Mouse (Mus musculus) G1E-ER4 (cell line): ENCODE results near the gene Mrpl55. TPM values are rescaled to one million over a fixed set of nuclear protein-coding genes. Genes with fewer than 3 reads are reported as not detected.

Source experiments
- GATA1 ChIP-seq: IDR thresholded peaks from one replicate; pipeline ENCODE4 v1.8.0; 2012; ENCODE audit warnings: low read length, inconsistent platforms
- polyA plus RNA-seq: library from polyadenylated mRNA; stranded (reverse); fragments of >175 nt; gene quantifications from 2 replicates; pipeline ENCODE4 v1.2.3, GENCODE M21; 2012

Mrpl55 gene
- polyA plus RNA-seq, 1 experiment = 44.5 TPM

GRCm38 (mm10) chr11:59243856-59244255, 41.6 kb downstream of the Mrpl55 start:
- no peak for TF ChIP-seq GATA1

GRCm38 (mm10) chr11:59248101-59248500, 45.8 kb downstream of the Mrpl55 start:
- TF ChIP-seq GATA1 = no peak

Other genes with a start within 250 kb of the Mrpl55 start
- gene Hist3h2a, start 247.8 kb upstream of the Mrpl55 start, polyA plus RNA-seq = 4.0 and 6.8 TPM in 2 replicates
- 2.5 TPM in 1 of 2 replicates, not detected in the other for gene Trim17, start 247.8 kb upstream of the Mrpl55 start, polyA plus RNA-seq
- 78.0 and 93.7 TPM in 2 replicates for gene Trim11, start 224.4 kb upstream of the Mrpl55 start, polyA plus RNA-seq
- gene Obscn, start 66.1 kb upstream of the Mrpl55 start, polyA plus RNA-seq = 14.0 and 17.6 TPM in 2 replicates
- gene Iba57, start 38.7 kb upstream of the Mrpl55 start, polyA plus RNA-seq = 16.3 and 18.7 TPM in 2 replicates
- gene Gjc2, start 19.3 kb upstream of the Mrpl55 start, polyA plus RNA-seq = 0.05 and 0.08 TPM in 2 replicates
- gene Guk1, start 10.3 kb upstream of the Mrpl55 start, polyA plus RNA-seq = 53.2 and 59.5 TPM in 2 replicates
- gene 2310033P09Rik, start 5.8 kb downstream of the Mrpl55 start, polyA plus RNA-seq = 48.1 and 49.1 TPM in 2 replicates
- 176 and 180 TPM in 2 replicates for gene Arf1, start 25.8 kb downstream of the Mrpl55 start, polyA plus RNA-seq
- not detected in 2 replicates for gene Wnt3a, start 88.3 kb downstream of the Mrpl55 start, polyA plus RNA-seq
- gene Wnt9a, start 104.4 kb downstream of the Mrpl55 start, polyA plus RNA-seq = not detected in 2 replicates
- not detected in 2 replicates for gene Prss38, start 173.2 kb downstream of the Mrpl55 start, polyA plus RNA-seq
- 9.9 and 12.4 TPM in 2 replicates for gene Jmjd4, start 247.6 kb downstream of the Mrpl55 start, polyA plus RNA-seq
- 9.7 and 14.5 TPM in 2 replicates for gene Snap47, start 248.7 kb downstream of the Mrpl55 start, polyA plus RNA-seq